Mouse (Mus musculus) layer of hippocampus, adult 18-20 months (tissue): ENCODE data around the gene Cnppd1. TPM values are rescaled to one million over a fixed set of nuclear protein-coding genes. Genes with fewer than 3 reads are reported as not detected.
A peak's percentile ranks its signal among the peaks of the same experiment; 100 is the strongest.

Source experiments
- DNase-seq, 2 experiments: peaks; one replicate each; pipeline ENCODE4 v3.0.0; 2022; ENCODE audit warnings: low spot score in 2 of 2
- total RNA-seq, 2 experiments: library from RNA; stranded (reverse); gene quantifications; 2 replicates each; pipeline ENCODE4 v1.2.3; 2021

The Cnppd1 gene
- total RNA-seq, 2 experiments from 2014 or later = 29.3 to 31.7 TPM

DNA sequence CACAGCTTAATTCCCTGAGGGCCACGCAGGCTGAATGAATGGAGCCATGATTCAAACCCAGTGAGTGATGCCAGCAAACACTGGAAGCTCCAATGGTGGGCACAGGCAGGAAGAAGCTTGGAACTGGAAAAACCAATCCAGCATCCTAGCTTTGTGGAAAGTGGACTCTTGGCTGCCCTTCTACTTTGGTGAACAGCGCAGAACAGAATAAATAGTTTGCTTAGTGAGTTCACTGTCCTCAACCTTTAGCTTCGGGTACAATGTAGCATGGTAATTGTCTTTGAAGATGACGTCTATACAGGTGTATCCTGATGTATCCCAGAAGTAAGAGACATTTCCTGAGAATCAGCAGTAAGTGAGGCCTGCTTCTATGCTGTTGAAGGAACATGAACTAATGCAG, 6.2 kb upstream of the Cnppd1 start:
- DNase-seq = no peak

DNA sequence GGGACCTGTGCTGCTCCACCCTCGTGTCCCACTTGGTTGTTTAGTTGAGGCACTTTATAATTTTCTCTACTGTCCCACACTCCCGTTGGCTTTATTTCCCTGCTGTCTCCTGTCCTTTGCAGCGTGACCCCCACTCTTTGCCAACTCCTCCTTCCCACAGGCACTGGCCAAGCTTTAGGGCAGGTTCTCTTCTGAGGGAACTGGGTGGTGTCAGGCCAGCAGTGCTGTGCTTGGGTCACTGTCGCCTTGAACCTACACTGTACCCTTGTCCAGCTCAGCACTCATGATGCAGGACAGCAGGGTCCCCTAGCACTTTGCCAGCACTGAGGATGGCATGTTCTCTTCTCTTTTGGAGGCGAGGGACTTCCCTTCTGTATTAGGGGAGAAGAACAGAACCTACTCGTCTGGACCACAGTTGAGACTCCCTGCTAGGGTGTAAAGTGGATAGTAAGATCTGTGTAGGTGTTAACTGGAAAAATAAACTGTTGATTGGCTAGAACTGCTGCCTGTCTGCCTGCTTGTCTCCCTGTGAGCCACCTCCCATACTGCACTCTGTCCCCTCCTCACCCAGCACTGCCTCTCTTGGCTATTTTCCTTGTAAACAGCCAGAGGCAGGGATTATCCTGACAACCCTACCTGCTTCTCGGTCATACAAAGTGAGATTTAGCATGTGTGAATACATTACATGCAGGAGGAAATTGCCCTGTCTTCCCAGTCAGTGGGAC, 5.1 kb upstream of the Cnppd1 start:
- no peak for DNase-seq

DNA sequence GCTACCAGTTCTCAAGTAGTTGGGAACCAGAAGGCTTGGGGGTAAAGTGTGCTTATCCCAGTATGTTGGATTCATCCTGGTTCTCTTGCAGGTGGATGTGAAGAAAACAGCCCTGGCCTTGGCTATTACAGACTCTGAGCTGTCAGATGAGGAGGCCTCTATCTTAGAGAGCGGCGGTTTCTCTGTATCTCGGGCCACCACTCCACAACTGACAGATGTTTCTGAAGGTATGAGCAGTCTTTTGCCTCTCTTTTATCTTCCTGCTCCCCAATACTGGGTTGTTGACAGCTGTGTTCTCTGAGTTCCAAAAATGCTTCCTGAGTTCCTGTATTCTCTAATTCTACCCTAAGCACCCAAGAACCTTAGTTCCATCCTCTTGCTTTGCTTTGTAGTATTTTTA, 3.1 kb upstream of the Cnppd1 start:
- no peak for DNase-seq

GRCm38 (mm10) chr1:75141486-75142190, 873 bp downstream of the Cnppd1 start:
- DNase-seq = peak; percentile 43 to 61

DNA sequence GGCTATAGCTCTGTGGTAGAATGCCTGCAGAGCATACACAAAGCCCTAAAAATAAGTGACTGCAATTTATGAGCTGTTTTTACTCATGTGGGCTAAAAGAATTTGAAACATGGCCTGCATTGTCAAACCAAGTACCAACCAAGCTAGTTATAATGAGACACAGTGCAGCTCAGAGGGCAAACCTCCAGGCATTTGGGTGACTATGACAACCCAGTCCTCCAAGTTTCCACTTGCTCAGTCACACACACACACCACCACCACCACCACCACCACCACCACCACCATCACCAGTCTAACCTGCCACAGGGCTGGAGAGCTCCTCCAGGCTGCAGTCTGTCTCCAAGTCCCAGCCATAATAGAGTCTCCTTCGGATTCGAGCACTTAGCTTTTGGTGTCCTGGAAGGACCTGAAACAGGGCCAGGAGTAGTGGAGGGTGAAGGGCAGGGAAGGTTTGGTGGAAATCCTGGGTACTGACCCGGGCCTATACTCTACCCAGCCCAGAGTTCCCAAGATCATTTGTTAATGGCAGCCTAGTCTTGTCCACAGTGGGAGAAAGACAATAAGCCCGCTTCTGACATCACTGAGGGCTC, 1.8 kb downstream of the Cnppd1 start:
- DNase-seq = no peak

- no peak for DNase-seq
These were observed 4.1 kb downstream of the Cnppd1 start for GRCm38 (mm10) chr1:75138448-75138847.

DNA sequence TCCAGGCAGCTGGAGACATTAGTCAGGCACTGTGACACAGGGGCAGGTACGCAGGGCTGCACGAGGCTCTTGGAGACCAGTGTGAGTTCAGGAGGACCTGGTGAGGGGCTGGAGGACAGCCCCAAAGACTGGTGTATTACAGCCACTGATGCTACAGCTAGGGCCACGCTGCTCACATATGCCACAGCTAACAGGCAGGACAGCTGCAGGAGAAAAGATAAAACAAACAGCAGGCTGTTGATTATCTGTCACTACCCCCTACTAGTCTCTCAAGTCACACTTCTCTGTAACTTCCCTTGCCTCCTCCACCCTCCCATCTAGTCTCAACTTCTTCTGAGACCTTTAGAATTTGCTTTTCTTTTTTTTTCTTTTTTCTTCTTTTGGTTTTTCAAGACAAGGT, 5.8 kb downstream of the Cnppd1 start:
- DNase-seq = no peak

- no peak for DNase-seq
These were observed 6.2 kb downstream of the Cnppd1 start for GRCm38 (mm10) chr1:75136293-75136692.

- no peak for DNase-seq
These were observed 8.9 kb downstream of the Cnppd1 start, which contains the start of gene Slc23a3 for GRCm38 (mm10) chr1:75133421-75134207. Gene Slc23a3, minus strand, starts transcription at chr1:75133890.

GRCm38 (mm10) chr1:75128641-75129040, 13.9 kb downstream of the Cnppd1 start:
- no peak for DNase-seq

DNA sequence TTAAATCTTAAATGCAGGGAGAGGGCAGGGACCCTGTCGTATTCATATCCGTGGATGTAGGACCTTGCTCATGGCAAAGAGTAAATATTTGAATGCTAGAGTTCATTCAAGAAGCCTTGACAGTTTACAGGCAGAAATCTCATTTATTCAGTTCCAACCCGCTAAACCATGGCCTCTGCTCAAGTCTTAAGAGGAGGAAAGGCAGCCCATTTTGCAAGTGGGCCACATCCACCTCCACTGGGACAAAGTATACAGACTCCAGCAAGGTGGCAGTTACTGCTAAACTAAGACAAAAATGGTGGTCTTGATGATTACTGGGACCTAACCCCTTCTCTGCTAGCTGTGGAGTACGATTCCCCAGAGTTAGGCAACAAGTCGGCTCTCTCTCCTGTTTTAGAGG, 17.1 kb downstream of the Cnppd1 start:
- DNase-seq = no peak

DNA sequence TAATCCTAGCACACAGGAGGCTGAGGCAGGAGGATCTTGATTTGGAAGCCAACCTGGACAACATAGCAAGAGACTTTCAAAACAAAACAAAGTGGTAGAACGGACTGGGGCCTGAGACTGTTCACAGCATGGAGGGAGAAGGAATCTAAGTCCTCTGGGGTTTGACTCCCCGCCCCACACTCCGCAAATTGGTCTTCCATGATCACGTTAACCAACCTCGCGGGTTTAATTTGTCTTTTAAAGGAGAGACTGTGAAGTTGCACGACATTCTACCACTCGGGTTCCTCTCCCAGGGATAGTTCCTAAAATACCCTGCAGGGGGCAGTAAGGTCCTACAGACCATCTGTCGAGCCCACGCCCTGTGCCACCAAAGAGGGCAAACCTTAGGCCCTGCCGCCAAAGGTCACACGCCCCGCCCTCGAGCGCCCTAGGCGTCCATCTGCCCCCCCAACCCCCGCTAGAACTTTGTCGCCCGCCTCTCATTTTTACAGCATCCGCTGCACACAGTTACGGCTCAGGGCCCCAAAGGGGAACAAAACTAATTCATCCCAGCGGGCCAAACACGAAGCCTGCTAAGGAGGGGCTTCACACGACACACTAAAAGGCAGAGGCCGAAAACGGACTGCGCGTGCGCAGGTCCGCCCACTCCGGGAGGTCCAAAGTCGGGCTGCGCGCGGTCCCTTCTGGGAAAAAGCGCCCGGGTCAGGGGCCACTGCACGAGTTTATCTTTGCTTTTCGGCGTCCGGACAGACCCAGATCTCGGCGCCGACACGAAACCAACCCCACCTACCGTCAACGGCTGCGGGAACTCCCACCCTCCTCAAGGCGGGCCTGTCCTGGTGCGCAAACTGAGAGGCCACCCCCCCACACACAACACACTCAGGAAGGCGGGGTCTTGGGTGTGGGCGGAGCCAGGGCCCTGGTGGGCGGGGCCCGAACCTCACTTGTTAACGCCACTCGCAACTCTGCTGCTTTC, 17.9 kb downstream of the Cnppd1 start, which contains the start of gene Nhej1:
Gene Nhej1, minus strand, starts transcription at position 855 of the 976 bp plus-strand sequence.
- peak; percentile 80 to 94 for DNase-seq

GRCm38 (mm10) chr1:75122211-75122610, 20.3 kb downstream of the Cnppd1 start:
- DNase-seq = no peak

Other genes with a start within 250 kb of the Cnppd1 start
- gene Cryba2, start 249.6 kb downstream of the Cnppd1 start, total RNA-seq = under 1 TPM in 1 of 2 experiments, not detected in 1; 0.48 TPM
- gene Cfap65, start 207.1 kb downstream of the Cnppd1 start, total RNA-seq = 1 to 10 TPM; 1.8 to 3.1 TPM
- under 1 TPM; 0.20 to 0.32 TPM for gene Ihh, start 191.0 kb downstream of the Cnppd1 start, total RNA-seq
- gene Nhej1, start 17.5 kb downstream of the Cnppd1 start, total RNA-seq = 1 to 10 TPM; 1.7 to 2.6 TPM
- gene Slc23a3, start 8.8 kb downstream of the Cnppd1 start, total RNA-seq = under 1 TPM; 0.15 to 0.47 TPM
- gene Retreg2, start 67 bp upstream of the Cnppd1 start, total RNA-seq = 100 to 1,000 TPM; 183 to 185 TPM
- gene Zfand2b, start 25.9 kb upstream of the Cnppd1 start, total RNA-seq = 10 to 100 TPM; 35.1 to 38.9 TPM
- 10 to 100 TPM; 26.8 to 30.3 TPM for gene Abcb6, start 37.7 kb upstream of the Cnppd1 start, total RNA-seq
- gene Ankzf1, start 49.4 kb upstream of the Cnppd1 start, total RNA-seq = 10 to 100 TPM; 26.1 to 26.8 TPM
- 100 to 1,000 TPM; 108 to 115 TPM for gene Atg9a, start 49.5 kb upstream of the Cnppd1 start, total RNA-seq
- 10 to 100 TPM; 12.0 to 13.4 TPM for gene Glb1l, start 68.1 kb upstream of the Cnppd1 start, total RNA-seq
- 10 to 100 TPM; 77.3 to 86.6 TPM for gene Stk16, start 68.1 kb upstream of the Cnppd1 start, total RNA-seq
- gene Tuba4a, start 77.2 kb upstream of the Cnppd1 start, total RNA-seq = 100 to 1,000 TPM; 524 to 572 TPM
- not detected for gene A630095N17Rik, start 89.4 kb upstream of the Cnppd1 start, total RNA-seq
- 100 to 1,000 TPM in 1 of 2 experiments, 10 to 100 TPM in 1; 93.4 to 100 TPM for gene Dnajb2, start 93.7 kb upstream of the Cnppd1 start, total RNA-seq
- 100 to 1,000 TPM; 399 to 401 TPM for gene Ptprn, start 121.8 kb upstream of the Cnppd1 start, total RNA-seq
- 100 to 1,000 TPM; 104 to 114 TPM for gene Resp18, start 135.7 kb upstream of the Cnppd1 start, total RNA-seq
- 10 to 100 TPM; 49.2 to 50.0 TPM for gene Dnpep, start 175.3 kb upstream of the Cnppd1 start, total RNA-seq
- under 1 TPM; 0.48 to 0.69 TPM for gene Des, start 217.6 kb upstream of the Cnppd1 start, total RNA-seq
- gene Speg, start 232.6 kb upstream of the Cnppd1 start, total RNA-seq = 100 to 1,000 TPM; 168 to 178 TPM